Mouse (Mus musculus) cortical plate, adult 2 months (tissue): ENCODE measurements around the gene Erc2.

Experiments
- CTCF ChIP-seq: fragments of 200-500 bp; IDR thresholded peaks from 2 replicates; pipeline ENCODE4 v1.5.1; 2011; ENCODE audit warnings: mild to moderate bottlenecking, control low read depth, low read length; ENCODE audit not compliant: insufficient read depth; ENCODE audit errors: extremely low read depth
- POLR2A ChIP-seq: fragments of 200-500 bp; IDR thresholded peaks from 2 replicates; pipeline ENCODE4 v1.6.1; 2011; ENCODE audit warnings: mild to moderate bottlenecking, low read length, control low read depth; ENCODE audit not compliant: insufficient read depth; ENCODE audit errors: extremely low read depth

GRCm38 (mm10) chr14:28160852-28161251 lies 538.6 kb downstream of the Erc2 start:
- no peak for TF ChIP-seq CTCF
- no peak for TF ChIP-seq POLR2A
